Mouse (Mus musculus) midbrain, embryonic 14.5 days (tissue): Measurements from ENCODE around the gene Cmpk2. TPM values are rescaled to one million over a fixed set of nuclear protein-coding genes. Genes with fewer than 3 reads are reported as not detected.
"Not testable (repeated sequence)": the region's sequence is repeated elsewhere in the genome, so short reads cannot be mapped to it uniquely, and the experiment has no call there.

Source experiments
- ATAC-seq: fragments of 200-750 bp; cut with Nextera tagmentation; 2 replicates; pipeline ENCODE4 v1.8.0; 2017; ENCODE audit warnings: moderate number of reproducible peaks, moderate library complexity; ENCODE audit not compliant: low FRiP score, low TSS enrichment
- DNase-seq: peaks from one replicate; pipeline ENCODE4 v3.0.0-alpha.2; 2015
- H3K27ac ChIP-seq: fragments of 300-500 bp; sonication (generic); replicated peaks from 2 replicates; pipeline ENCODE4 v1.5.1; 2014; ENCODE audit warnings: mild to moderate bottlenecking, low read depth, low read length, moderate library complexity
- H3K27me3 ChIP-seq: fragments of 300-500 bp; sonication (generic); 2 replicates; pipeline ENCODE4 v1.6.1; 2014; ENCODE audit warnings: low read length, control low read depth, mixed read lengths; ENCODE audit not compliant: control insufficient read depth, insufficient read depth
- H3K36me3 ChIP-seq: fragments of 300-500 bp; sonication (generic); 2 replicates; pipeline ENCODE4 v1.6.1; 2014; ENCODE audit warnings: low read length, control low read depth; ENCODE audit not compliant: control insufficient read depth, insufficient read depth
- H3K4me1 ChIP-seq: fragments of 300-500 bp; sonication (generic); 2 replicates; pipeline ENCODE4 v1.6.1; 2014; ENCODE audit warnings: mild to moderate bottlenecking, antibody characterized with exemption, low read length, control low read depth; ENCODE audit not compliant: control insufficient read depth, insufficient read depth
- H3K4me2 ChIP-seq: fragments of 300-500 bp; sonication (generic); 2 replicates; pipeline ENCODE4 v1.6.1; 2014; ENCODE audit warnings: mild to moderate bottlenecking, low read length, moderate library complexity
- H3K4me3 ChIP-seq: fragments of 300-500 bp; sonication (generic); replicated peaks from 2 replicates; pipeline ENCODE4 v1.5.1; 2014; ENCODE audit warnings: low read depth, low read length
- H3K9ac ChIP-seq: fragments of 300-500 bp; sonication (generic); replicated peaks from 2 replicates; pipeline ENCODE4 v1.6.1; 2014; ENCODE audit warnings: mild to moderate bottlenecking, low read length, moderate library complexity
- H3K9me3 ChIP-seq: fragments of 300-500 bp; sonication (generic); 2 replicates; pipeline ENCODE4 v1.6.1; 2016; ENCODE audit warnings: low read length, control low read depth, mixed read lengths; ENCODE audit not compliant: control insufficient read depth
- WGBS: fragments of 180-500 bp; shearing (Covaris S2); extraction: QIAGEN DNeasy Blood & Tissue Kit; methylation state at CpG from one replicate; pipeline ENCODE4 v1.1.7; 2014; 5-methylcytosine and 5-hydroxymethylcytosine counted together
- polyA plus RNA-seq: library from polyadenylated mRNA; unstranded; fragments of >200 nt; fragmentation: Nextera tagmentation; extraction: Ambion mirVana; gene quantifications from 2 replicates; pipeline ENCODE4 v1.2.1, GENCODE M21; 2014

Gene Cmpk2
- 13.8 and 14.6 TPM in 2 replicates for polyA plus RNA-seq

DNA sequence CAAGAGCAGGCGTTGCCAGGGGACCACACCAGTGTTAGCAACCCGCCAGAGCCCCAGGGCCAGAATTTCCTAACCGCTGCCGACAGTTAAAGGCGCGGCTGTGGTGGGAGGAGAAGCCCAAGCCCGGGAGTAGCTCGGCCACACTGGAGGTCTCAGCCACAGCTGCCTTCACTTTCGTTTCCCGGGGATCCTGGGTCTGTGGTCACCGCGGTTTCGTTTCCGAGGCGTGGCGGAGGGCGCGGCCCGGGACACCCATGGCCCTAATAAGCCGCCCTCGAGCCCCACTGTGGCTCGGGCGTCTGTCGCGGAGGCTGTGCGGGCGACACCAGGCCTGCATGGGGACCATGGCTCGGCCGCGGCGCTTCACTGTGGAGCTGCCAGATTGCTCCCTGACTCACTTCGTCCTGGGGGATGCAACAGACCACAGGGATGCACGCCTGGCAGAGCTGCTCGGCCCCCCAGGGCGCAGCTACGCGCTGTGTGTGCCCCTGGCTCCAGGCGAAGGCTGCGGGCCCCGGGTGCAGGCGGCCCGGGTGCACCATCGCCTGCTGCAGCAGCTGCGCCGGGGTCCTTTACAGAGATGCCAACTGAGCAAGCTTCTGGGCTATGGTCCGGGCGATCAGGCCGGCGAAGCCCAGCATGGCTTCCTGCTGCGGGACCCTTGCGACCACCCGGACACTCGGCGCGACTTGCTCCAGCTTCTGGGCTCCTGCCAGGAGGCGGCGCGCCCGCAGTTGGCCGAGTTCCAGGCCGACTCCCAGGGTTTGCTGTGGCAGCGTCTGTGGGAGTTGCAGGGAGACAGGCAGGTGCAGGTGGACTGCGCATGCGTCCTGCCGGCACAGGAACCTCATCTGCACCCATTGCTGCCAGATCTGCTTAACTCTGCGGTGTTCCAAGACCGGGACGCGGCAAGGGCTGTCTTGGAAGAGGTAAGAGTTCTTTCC lies at the start of gene Cmpk2:
Cmpk2 (plus strand) TSS at position 107 of the 944 bp plus-strand sequence.
- no peaks in the 10 kb centered on the region for H3K27me3 ChIP-seq
- 0 out of 2 replicates have a peak, but pooled peaks cover 17% of the 10 kb centered on the region for H3K4me1 ChIP-seq
- under 1% methylated on average over 69 of the region's 69 CpGs for WGBS
- no peaks in the 10 kb centered on the region for H3K36me3 ChIP-seq
- peak within 1 kb of the TSS; percentile 98 for H3K4me2 ChIP-seq
- no peaks in the 10 kb centered on the region for H3K9me3 ChIP-seq
- DNase-seq (peak; percentile 93), ATAC-seq (peak; percentile 86)
- peak within 1 kb of the TSS; percentile 87 for H3K9ac ChIP-seq
- H3K27ac ChIP-seq, result peak within 1 kb of the TSS; percentile 93
- peak within 1 kb of the TSS; percentile 60 for H3K4me3 ChIP-seq

DNA sequence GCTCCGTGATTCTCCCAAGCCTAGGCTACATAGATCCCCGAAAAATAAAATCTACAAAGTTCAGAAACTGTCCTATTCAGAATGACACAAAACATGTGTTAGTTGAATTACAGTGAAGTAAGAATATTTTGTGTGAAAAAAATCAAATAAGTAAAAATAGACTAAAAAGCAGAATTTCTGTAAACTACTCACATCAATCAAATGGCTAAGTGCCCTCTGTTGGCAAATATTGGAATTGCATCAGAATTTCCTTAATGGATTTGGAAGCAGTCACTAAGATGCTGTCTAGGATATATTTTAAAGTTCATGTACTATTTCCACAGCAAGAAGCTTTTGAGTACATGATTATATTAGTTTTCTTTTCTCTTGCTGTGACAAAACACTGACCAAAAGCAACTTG lies 44.2 kb upstream of the Cmpk2 start:
- Histone ChIP-seq H3K9me3 (no peaks in the 10 kb centered on the region), H3K4me3 (no peak overlapping the region), H3K27me3 (no peaks in the 10 kb centered on the region), H3K36me3 (no peaks in the 10 kb centered on the region), H3K9ac (no peak overlapping the region), H3K27ac (no peak overlapping the region), H3K4me2 (no peak overlapping the region), H3K4me1 (no peaks in the 10 kb centered on the region)
- peak; percentile 84 for DNase-seq
- ATAC-seq, result no peak
- WGBS, result over 99% methylated on average over 2 of the region's 2 CpGs

DNA sequence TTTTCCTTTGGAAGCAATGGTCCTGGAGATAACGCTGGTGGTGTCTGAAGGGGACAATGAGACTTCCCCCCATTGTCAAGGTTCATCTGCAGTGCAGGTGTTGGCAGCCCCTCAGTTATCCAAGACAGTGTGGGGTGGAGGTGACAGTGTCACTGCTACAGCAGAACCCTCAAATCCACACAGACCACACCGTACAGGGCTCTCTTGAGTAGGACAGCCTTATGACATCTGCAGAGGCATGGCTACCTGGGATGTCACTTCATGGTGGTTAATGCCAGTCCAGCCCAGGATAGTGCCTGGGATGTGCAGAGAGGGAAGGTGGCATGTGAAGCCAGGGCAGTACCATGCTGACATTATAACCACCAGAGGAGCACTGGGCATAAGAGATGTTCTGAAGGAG lies 40.2 kb upstream of the Cmpk2 start:
- not testable (repeated sequence) for H3K27ac ChIP-seq, H3K27me3 ChIP-seq, H3K4me1 ChIP-seq, ATAC-seq, H3K9me3 ChIP-seq, H3K36me3 ChIP-seq, H3K4me2 ChIP-seq, H3K9ac ChIP-seq, DNase-seq, H3K4me3 ChIP-seq
- WGBS, result 95% methylated on average over 2 of the region's 2 CpGs

DNA sequence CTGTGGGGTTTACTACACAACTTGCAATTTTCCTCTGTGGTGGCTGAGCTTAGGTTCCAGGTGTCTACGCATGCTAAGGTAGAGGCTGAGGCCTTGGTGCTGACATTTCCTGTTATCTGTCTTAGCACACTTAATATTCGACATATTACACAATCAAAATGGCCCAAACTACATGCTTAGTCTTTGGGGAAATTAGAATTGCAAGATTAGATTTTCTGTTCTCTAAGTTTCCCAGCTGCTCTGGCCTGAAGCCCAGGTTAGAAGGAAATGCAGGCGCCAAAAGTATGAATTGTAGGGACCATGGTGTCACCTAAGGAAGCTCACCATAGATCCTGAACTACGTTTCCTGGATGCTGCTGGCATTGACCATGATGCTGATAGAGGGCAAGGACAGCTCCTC lies 32.7 kb upstream of the Cmpk2 start:
- no peak overlapping the region for H3K4me3 ChIP-seq
- WGBS, result 87% methylated on average over 4 of the region's 4 CpGs
- H3K4me2 ChIP-seq, result no peak overlapping the region
- H3K9ac ChIP-seq, result no peak overlapping the region
- H3K4me1 ChIP-seq, result no peaks in the 10 kb centered on the region
- no peaks in the 10 kb centered on the region for H3K36me3 ChIP-seq
- DNase-seq, result no peak
- ATAC-seq, result no peak
- H3K27ac ChIP-seq, result no peak overlapping the region
- H3K27me3 ChIP-seq, result no peaks in the 10 kb centered on the region
- no peaks in the 10 kb centered on the region for H3K9me3 ChIP-seq

DNA sequence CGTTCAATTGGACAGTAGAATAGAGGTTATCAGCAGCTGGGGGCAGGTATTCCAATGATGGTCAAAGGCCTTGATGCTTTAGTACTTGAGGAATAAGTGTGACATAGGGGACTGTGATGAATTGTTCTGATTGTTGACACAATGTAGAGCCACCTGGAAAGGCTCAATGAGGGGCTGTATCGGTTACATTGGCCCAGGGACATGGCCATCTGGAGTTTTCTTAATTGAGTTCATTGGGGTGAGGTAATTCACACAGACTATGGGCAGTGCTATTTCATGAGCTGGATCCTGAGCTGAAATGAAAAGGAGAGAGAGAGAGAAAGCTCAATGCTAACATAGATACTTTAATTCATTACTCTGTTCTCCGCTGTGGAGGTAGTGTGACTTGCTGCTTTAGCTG lies 31.1 kb upstream of the Cmpk2 start:
- H3K9ac ChIP-seq, result no peak overlapping the region
- H3K4me2 ChIP-seq, result no peak overlapping the region
- H3K27ac ChIP-seq, result no peak overlapping the region
- no peaks in the 10 kb centered on the region for H3K36me3 ChIP-seq
- DNase-seq (no peak), ATAC-seq (no peak)
- H3K4me1 ChIP-seq, result no peaks in the 10 kb centered on the region
- H3K9me3 ChIP-seq, result no peaks in the 10 kb centered on the region
- WGBS, result 84% methylated on average over 3 of the region's 3 CpGs
- no peak overlapping the region for H3K4me3 ChIP-seq
- no peaks in the 10 kb centered on the region for H3K27me3 ChIP-seq

DNA sequence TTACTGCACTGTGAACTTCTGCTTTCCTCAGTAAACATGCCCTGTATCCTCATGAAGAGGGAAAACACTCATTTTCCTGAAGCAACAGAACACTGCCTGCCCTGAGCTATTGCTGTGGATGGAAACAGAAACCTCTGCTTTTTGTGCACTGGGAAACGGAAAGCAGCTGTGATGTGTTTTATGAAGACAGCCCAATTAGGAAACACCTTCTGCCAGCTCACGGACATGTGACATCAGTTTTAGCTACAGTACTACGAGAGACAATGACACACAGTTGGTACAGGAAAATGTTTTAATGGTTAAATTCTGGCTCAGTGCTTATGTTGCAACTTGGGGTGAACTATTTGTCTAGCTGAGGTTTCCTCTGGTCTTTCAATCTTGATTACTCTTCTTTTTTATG lies 29.6 kb upstream of the Cmpk2 start:
- Histone ChIP-seq H3K9me3 (no peaks in the 10 kb centered on the region), H3K27me3 (no peaks in the 10 kb centered on the region), H3K36me3 (no peaks in the 10 kb centered on the region), H3K27ac (no peak overlapping the region), H3K9ac (no peak overlapping the region), H3K4me1 (no peaks in the 10 kb centered on the region), H3K4me3 (no peak overlapping the region), H3K4me2 (no peak overlapping the region)
- WGBS, result 80% methylated on average over 3 of the region's 3 CpGs
- DNase-seq (no peak), ATAC-seq (no peak)

DNA sequence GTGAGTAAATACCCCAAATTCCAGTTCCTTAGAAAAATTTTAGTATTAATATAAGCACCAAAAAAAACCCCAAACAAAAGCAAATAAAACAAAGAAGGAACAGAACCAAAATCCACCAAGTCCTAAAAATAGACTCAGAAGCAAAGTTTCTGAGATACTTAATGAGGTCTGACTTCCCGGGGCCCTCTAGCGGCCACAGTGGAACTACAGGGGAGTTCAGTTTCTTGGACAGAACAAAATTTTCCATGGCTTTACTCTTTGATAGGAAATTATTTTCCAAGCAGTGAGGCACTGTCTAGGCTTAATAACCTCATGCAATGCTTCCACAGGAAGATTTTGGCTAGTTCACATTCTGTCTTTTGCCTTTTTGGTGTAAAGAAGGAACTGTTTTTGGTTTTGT lies 24.9 kb upstream of the Cmpk2 start:
- no peaks in the 10 kb centered on the region for H3K27me3 ChIP-seq
- H3K4me1 ChIP-seq, result no peaks in the 10 kb centered on the region
- no peaks in the 10 kb centered on the region for H3K9me3 ChIP-seq
- no peak overlapping the region for H3K4me2 ChIP-seq
- no peak overlapping the region for H3K9ac ChIP-seq
- DNase-seq (peak; percentile 84), ATAC-seq (no peak)
- H3K4me3 ChIP-seq, result no peak overlapping the region
- H3K36me3 ChIP-seq, result no peaks in the 10 kb centered on the region
- H3K27ac ChIP-seq, result no peak overlapping the region
- 0% methylated on average over 2 of the region's 2 CpGs for WGBS

DNA sequence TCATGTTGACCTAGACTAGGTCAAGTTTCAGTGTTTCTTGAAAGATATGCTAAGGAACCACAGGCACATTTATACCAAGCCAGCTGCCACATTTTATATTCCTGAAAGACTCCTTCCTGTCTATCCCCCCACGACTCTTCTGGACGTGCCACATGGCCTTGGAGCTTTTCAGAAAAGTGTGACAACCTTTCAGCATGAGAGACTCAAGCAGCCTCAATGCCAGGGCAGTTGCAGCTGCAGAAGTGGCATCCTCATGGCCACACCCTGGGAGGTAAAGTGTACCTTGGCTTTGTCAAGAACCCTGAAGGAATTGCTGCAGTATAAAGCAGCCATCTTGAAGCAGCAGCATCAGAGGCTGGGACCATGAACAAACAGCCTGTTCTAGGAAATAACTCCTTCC lies 24.5 kb upstream of the Cmpk2 start:
- H3K27me3 ChIP-seq, result no peaks in the 10 kb centered on the region
- H3K4me1 ChIP-seq, result no peaks in the 10 kb centered on the region
- H3K27ac ChIP-seq, result no peak overlapping the region
- 91% methylated on average over 2 of the region's 2 CpGs for WGBS
- DNase-seq (no peak), ATAC-seq (no peak)
- no peak overlapping the region for H3K4me3 ChIP-seq
- no peaks in the 10 kb centered on the region for H3K36me3 ChIP-seq
- H3K9me3 ChIP-seq, result no peaks in the 10 kb centered on the region
- no peak overlapping the region for H3K9ac ChIP-seq
- H3K4me2 ChIP-seq, result no peak overlapping the region
